Mouse (Mus musculus) hindbrain, embryonic 13.5 days (tissue): ENCODE measurements around the gene Itgb2. TPM values are rescaled to one million over a fixed set of nuclear protein-coding genes. Genes with fewer than 3 reads are reported as not detected.

Experiments
- ATAC-seq: fragments of 200-750 bp; cut with Nextera tagmentation; 2 replicates; pipeline ENCODE4 v1.8.0; 2017; ENCODE audit warnings: moderate TSS enrichment; ENCODE audit not compliant: low FRiP score
- H3K27ac ChIP-seq: fragments of 300-500 bp; sonication (generic); 2 replicates; pipeline ENCODE4 v1.5.1; 2015; ENCODE audit warnings: inconsistent platforms, mild to moderate bottlenecking, moderate library complexity
- H3K27me3 ChIP-seq: fragments of 300-500 bp; sonication (generic); 2 replicates; pipeline ENCODE4 v1.6.1; 2015; ENCODE audit warnings: mild to moderate bottlenecking, inconsistent platforms
- H3K36me3 ChIP-seq: fragments of 300-500 bp; sonication (generic); 2 replicates; pipeline ENCODE4 v1.6.1; 2015; ENCODE audit warnings: mild to moderate bottlenecking, inconsistent platforms
- H3K4me1 ChIP-seq: fragments of 300-500 bp; sonication (generic); replicated peaks from 2 replicates; pipeline ENCODE4 v1.6.1; 2015; ENCODE audit warnings: inconsistent platforms
- H3K4me2 ChIP-seq: fragments of 300-500 bp; sonication (generic); 2 replicates; pipeline ENCODE4 v1.6.1; 2015; ENCODE audit warnings: inconsistent platforms, mild to moderate bottlenecking, moderate library complexity
- H3K4me3 ChIP-seq: fragments of 300-500 bp; sonication (generic); 2 replicates; pipeline ENCODE4 v1.5.1; 2015; ENCODE audit warnings: mild to moderate bottlenecking, inconsistent platforms
- H3K9ac ChIP-seq: fragments of 300-500 bp; sonication (generic); 2 replicates; pipeline ENCODE4 v1.6.1; 2015; ENCODE audit warnings: mild to moderate bottlenecking, inconsistent platforms
- H3K9me3 ChIP-seq: fragments of 300-500 bp; sonication (generic); 2 replicates; pipeline ENCODE4 v1.6.1; 2016; ENCODE audit warnings: inconsistent platforms
- WGBS: fragments of 180-500 bp; shearing (Covaris S2); methylation state at CpG from one replicate; pipeline ENCODE4 v1.1.7; 2015; 5-methylcytosine and 5-hydroxymethylcytosine counted together
- polyA plus RNA-seq: library from polyadenylated mRNA; unstranded; fragments of >200 nt; fragmentation: Nextera tagmentation; extraction: Ambion mirVana; gene quantifications from 2 replicates; pipeline ENCODE4 v1.2.1, GENCODE M21; 2015

Gene Itgb2
- 0.67 and 0.90 TPM in 2 replicates for polyA plus RNA-seq

- WGBS: 76% methylated on average over 9 of the region's 9 CpGs
- no peak for ATAC-seq
- Histone ChIP-seq H3K27ac (no peak within 1 kb of the TSS), H3K36me3 (no peaks in the 10 kb centered on the region), H3K4me1 (no peaks in the 10 kb centered on the region), H3K9me3 (no peaks in the 10 kb centered on the region), H3K4me3 (no peak within 1 kb of the TSS), H3K4me2 (no peak within 1 kb of the TSS), H3K9ac (no peak within 1 kb of the TSS), H3K27me3 (no peaks in the 10 kb centered on the region)
These were observed at the start of gene Itgb2 for GRCm38 (mm10) chr10:77530140-77530539. Gene Itgb2, plus strand, starts transcription at chr10:77530252.

DNA sequence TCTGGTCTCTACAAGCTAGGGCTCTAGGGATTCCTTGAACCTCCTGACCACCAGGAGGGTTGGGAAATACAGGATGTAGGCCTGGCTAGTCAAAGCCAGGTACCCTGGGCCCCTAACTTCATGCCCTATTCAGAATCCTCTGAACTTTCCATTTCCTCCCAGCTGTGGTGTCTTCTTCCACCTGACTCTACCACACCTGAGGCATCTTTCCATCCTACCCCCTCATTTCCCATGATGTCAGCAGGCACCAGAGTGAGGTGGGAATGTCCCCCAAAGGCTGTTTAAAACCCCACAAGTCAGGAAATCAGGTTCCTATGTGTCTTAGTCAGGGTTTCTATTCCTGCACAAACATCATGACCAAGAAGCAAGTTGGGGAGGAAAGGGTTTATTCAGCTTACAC, 48.2 kb upstream of the Itgb2 start:
- Histone ChIP-seq H3K9me3 (no peaks in the 10 kb centered on the region), H3K4me2 (no peak overlapping the region), H3K4me1 (0 out of 2 replicates have a peak, but pooled peaks cover 2% of the 10 kb centered on the region), H3K27ac (no peak overlapping the region), H3K27me3 (no peaks in the 10 kb centered on the region), H3K4me3 (no peak overlapping the region), H3K9ac (no peak overlapping the region), H3K36me3 (peaks cover 14% of the 10 kb centered on the region)
- ATAC-seq: no peak

- no peak for ATAC-seq
- WGBS: 75% methylated on average over 18 of the region's 18 CpGs
These were observed 45.7 kb upstream of the Itgb2 start for GRCm38 (mm10) chr10:77484205-77484935.

DNA sequence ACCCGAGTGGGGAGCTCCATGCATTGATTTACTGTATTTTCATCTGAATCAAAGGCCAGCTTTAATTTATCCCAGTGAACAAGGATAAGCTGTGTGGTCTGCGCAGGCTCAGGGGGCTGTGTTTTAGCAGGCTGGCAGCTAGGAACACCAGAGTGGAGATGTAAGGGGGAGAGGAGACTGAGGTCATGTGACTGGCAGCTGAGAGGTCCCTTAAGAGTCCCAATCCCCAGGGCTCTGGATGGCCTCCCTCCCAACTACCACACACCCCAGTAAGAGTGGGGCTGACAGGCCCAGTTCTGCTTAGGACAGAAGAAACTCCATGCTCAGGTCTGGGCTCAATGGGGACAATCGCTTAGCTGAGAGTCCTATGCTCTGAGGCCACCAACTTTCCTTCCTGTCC, 44.3 kb upstream of the Itgb2 start:
- Histone ChIP-seq H3K4me3 (no peak overlapping the region), H3K4me2 (no peak overlapping the region), H3K9me3 (no peaks in the 10 kb centered on the region), H3K9ac (no peak overlapping the region), H3K27me3 (no peaks in the 10 kb centered on the region), H3K4me1 (no peaks in the 10 kb centered on the region), H3K27ac (no peak overlapping the region), H3K36me3 (peaks cover 52% of the 10 kb centered on the region)
- no peak for ATAC-seq
- 90% methylated on average over 3 of the region's 3 CpGs for WGBS

More at GRCm38 (mm10) chr10:77484205-77484935, 45.7 kb upstream of the Itgb2 start:
- H3K27me3 ChIP-seq: no peaks in the 10 kb centered on the region
- no peak overlapping the region for H3K27ac ChIP-seq
- H3K4me1 ChIP-seq: no peaks in the 10 kb centered on the region
- no peaks in the 10 kb centered on the region for H3K9me3 ChIP-seq
- H3K9ac ChIP-seq: no peak overlapping the region
- no peak overlapping the region for H3K4me3 ChIP-seq
- H3K36me3 ChIP-seq: peaks cover 39% of the 10 kb centered on the region
- no peak overlapping the region for H3K4me2 ChIP-seq

- Histone ChIP-seq H3K27me3 (no peaks in the 10 kb centered on the region), H3K4me3 (no peak overlapping the region), H3K4me1 (no peaks in the 10 kb centered on the region), H3K4me2 (no peak overlapping the region), H3K9ac (no peak overlapping the region), H3K9me3 (no peaks in the 10 kb centered on the region), H3K27ac (no peak overlapping the region), H3K36me3 (peaks cover 65% of the 10 kb centered on the region)
- ATAC-seq: no peak
- 99% methylated on average over 7 of the region's 7 CpGs for WGBS
These were observed 41.9 kb upstream of the Itgb2 start for GRCm38 (mm10) chr10:77488168-77488567.

GRCm38 (mm10) chr10:77491585-77491984, 38.5 kb upstream of the Itgb2 start:
- no peak overlapping the region for H3K9ac ChIP-seq
- 90% methylated on average over 6 of the region's 6 CpGs for WGBS
- peaks cover 79% of the 10 kb centered on the region for H3K36me3 ChIP-seq
- no peak for ATAC-seq
- H3K9me3 ChIP-seq: no peaks in the 10 kb centered on the region
- no peak overlapping the region for H3K27ac ChIP-seq
- H3K4me1 ChIP-seq: no peaks in the 10 kb centered on the region
- no peaks in the 10 kb centered on the region for H3K27me3 ChIP-seq
- no peak overlapping the region for H3K4me3 ChIP-seq
- H3K4me2 ChIP-seq: no peak overlapping the region

- no peaks in the 10 kb centered on the region for H3K9me3 ChIP-seq
- H3K27ac ChIP-seq: no peak overlapping the region
- H3K27me3 ChIP-seq: no peaks in the 10 kb centered on the region
- no peak overlapping the region for H3K9ac ChIP-seq
- H3K4me2 ChIP-seq: no peak overlapping the region
- peaks cover 79% of the 10 kb centered on the region for H3K36me3 ChIP-seq
- H3K4me3 ChIP-seq: no peak overlapping the region
- H3K4me1 ChIP-seq: no peaks in the 10 kb centered on the region
- no peak for ATAC-seq
- WGBS: over 99% methylated on average over 3 of the region's 3 CpGs
These were observed 37.2 kb upstream of the Itgb2 start for GRCm38 (mm10) chr10:77492885-77493284.

GRCm38 (mm10) chr10:77497185-77497584, 32.9 kb upstream of the Itgb2 start:
- Histone ChIP-seq H3K27me3 (no peaks in the 10 kb centered on the region), H3K4me2 (no peak overlapping the region), H3K4me3 (no peak overlapping the region), H3K9me3 (no peaks in the 10 kb centered on the region), H3K4me1 (no peaks in the 10 kb centered on the region), H3K36me3 (peaks cover 75% of the 10 kb centered on the region), H3K9ac (no peak overlapping the region), H3K27ac (no peak overlapping the region)
- ATAC-seq: no peak
- WGBS: 92% methylated on average over 13 of the region's 13 CpGs

DNA sequence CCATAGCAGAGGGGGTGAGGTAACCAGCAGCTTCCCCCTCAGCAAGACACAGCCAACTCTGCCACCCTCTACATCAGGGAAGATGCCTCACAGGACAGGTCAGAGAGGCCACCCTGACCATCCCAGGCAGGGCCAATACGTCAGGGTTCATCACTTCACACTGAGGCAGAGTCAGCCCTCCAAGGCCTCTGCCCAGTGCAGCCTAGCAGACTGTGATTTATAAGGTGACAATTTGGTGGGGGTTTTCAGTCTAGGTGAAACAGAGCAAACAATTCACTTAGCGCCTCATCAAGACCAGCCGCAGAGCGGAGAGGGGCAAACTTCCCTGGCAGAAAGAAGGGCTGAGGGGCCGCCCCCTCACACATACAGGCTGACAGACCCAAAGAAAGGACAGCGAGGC, 31.8 kb upstream of the Itgb2 start:
- Histone ChIP-seq H3K27ac (no peak overlapping the region), H3K9ac (no peak overlapping the region), H3K36me3 (peaks cover 76% of the 10 kb centered on the region), H3K4me1 (no peaks in the 10 kb centered on the region), H3K4me3 (no peak overlapping the region), H3K27me3 (no peaks in the 10 kb centered on the region), H3K4me2 (no peak overlapping the region), H3K9me3 (no peaks in the 10 kb centered on the region)
- WGBS: 84% methylated on average over 6 of the region's 6 CpGs
- no peak for ATAC-seq

- Histone ChIP-seq H3K9ac (no peak overlapping the region), H3K4me3 (no peak overlapping the region), H3K4me1 (no peaks in the 10 kb centered on the region), H3K9me3 (no peaks in the 10 kb centered on the region), H3K36me3 (peaks cover 71% of the 10 kb centered on the region), H3K4me2 (no peak overlapping the region), H3K27me3 (no peaks in the 10 kb centered on the region), H3K27ac (no peak overlapping the region)
- no peak for ATAC-seq
- WGBS: 87% methylated on average over 14 of the region's 14 CpGs
These were observed 29.4 kb upstream of the Itgb2 start for GRCm38 (mm10) chr10:77500636-77501035.

GRCm38 (mm10) chr10:77502967-77503922, 26.8 kb upstream of the Itgb2 start:
- no peak overlapping the region for H3K9ac ChIP-seq

GRCm38 (mm10) chr10:77504143-77504542, 25.9 kb upstream of the Itgb2 start:
- H3K4me1 ChIP-seq: peaks cover 10% of the 10 kb centered on the region
- H3K27ac ChIP-seq: no peak overlapping the region
- H3K9ac ChIP-seq: no peak overlapping the region
- peaks cover 75% of the 10 kb centered on the region for H3K36me3 ChIP-seq
- no peak for ATAC-seq
- H3K4me3 ChIP-seq: no peak overlapping the region
- 94% methylated on average over 6 of the region's 6 CpGs for whole genome bisulfite sequencing
- no peak overlapping the region for H3K4me2 ChIP-seq
- no peaks in the 10 kb centered on the region for H3K27me3 ChIP-seq
- H3K9me3 ChIP-seq: no peaks in the 10 kb centered on the region

More at GRCm38 (mm10) chr10:77502967-77503922, 26.8 kb upstream of the Itgb2 start:
- Histone ChIP-seq H3K9me3 (no peaks in the 10 kb centered on the region), H3K4me2 (no peak overlapping the region), H3K36me3 (peaks cover 73% of the 10 kb centered on the region), H3K4me3 (no peak overlapping the region), H3K27ac (no peak overlapping the region), H3K27me3 (no peaks in the 10 kb centered on the region), H3K4me1 (peaks cover 8% of the 10 kb centered on the region; the same call in 1 of the 2 replicates)
- no peak for ATAC-seq
- WGBS: 87% methylated on average over 25 of the region's 25 CpGs
